In the genomic region with DNA sequence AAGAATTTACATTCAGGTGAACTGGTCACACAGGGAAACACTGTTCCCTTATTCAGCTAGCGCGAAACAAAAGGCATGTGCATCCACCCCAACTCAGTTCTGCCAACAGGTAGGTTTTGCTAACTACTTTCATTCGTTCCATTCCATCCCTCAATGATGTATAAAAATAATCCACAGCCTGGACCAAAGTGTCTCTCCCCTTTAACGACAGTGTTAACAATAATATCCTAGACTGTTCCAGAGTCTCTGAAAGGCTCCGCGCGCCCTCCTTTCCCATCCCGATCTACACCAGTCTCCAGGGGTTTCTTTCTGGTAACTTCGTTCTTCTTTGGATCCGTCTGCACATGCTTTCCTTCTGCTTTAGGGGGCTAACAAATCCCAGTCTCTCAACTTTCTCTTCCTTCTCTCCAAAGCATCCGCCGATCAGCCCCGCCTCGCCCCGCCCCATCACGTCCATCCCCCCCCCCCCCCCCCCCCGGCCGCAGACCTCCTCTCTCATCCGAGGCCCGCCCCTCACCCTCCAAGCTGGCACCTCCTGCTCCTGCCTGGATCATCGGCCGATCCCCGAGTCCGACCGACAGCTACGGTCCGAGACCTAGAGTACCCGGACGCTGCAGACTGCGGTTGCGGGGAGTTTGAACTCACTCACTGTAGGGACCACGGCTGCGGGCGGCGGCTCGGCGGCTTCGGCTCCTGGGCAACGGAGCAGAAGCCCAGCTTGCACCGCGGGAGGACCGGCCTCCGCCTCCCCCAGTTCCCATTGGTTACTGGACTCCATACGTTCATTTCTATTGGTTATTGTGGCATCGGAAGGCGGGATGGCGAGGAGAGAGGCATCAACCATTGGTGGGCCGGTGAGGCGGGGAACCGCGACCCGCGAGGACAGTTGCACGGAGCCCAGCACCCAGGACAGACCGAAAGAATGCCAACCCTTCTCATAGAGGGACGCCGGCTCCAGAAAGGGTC, we compare ENCODE assay signal across 8 mouse cellular contexts. TPM values are rescaled to one million over a fixed set of nuclear protein-coding genes. Genes with fewer than 3 reads are reported as not detected.
DNase-seq lines count a peak whose midpoint lies in the region; ATAC-seq and TF ChIP-seq lines count a peak whose summit lies in the region.

TSS of gene Lca5 (minus strand) at position 736 of the 966 bp plus-strand sequence.

- 1% methylated on average over 52 of the region's 57 CpGs for WGBS in lung, embryonic 14.5 days

- peak within 1 kb of the TSS; percentile 92 for H3K27ac ChIP-seq in lung, embryonic 14.5 days (ENCODE audit: low read depth)

- peak; percentile 100 for ATAC-seq in frontal cortex, adult (ENCODE audit: low TSS enrichment)
- peak; percentile 99 to 100 for ATAC-seq in hematopoietic stem cell, adult 5-6 weeks (replicated peaks in 1 of 2; ENCODE audit: insufficient read depth in 1 of 2, low FRiP score in 2 of 2, low TSS enrichment in 1 of 2, low read depth in 1 of 2, poor library complexity in 2 of 2, severe bottlenecking in 2 of 2)
- ATAC-seq in lung, embryonic 14.5 days (ENCODE audit: insufficient read depth), result peak; percentile 99
- ATAC-seq in neutrophil, adult 5-6 weeks (ENCODE audit: extremely low read depth, insufficient number of reproducible peaks, low FRiP score, poor library complexity, severe bottlenecking), result peak; percentile 98

- peak within 1 kb of the TSS; percentile 48 for H3K4me3 ChIP-seq in lung, embryonic 14.5 days (ENCODE audit: low read depth, low read length)

- DNase-seq in NIH3T3 (ENCODE audit: low read depth), result peak; percentile 95
- peak; percentile 97 for DNase-seq in cerebellum, adult 9-11 months
- peak; percentile 94 to 95 for DNase-seq in layer of hippocampus, adult 8-10 months (ENCODE audit: low spot score in 2 of 2)
- DNase-seq in lung, embryonic 14.5 days, result peak; percentile 97
- DNase-seq in testis, postnatal 14 days (ENCODE audit: low spot score), result peak; percentile 95

- H3K4me1 ChIP-seq in lung, embryonic 14.5 days (ENCODE audit: insufficient read depth), result no peaks in the 10 kb centered on the region; the same call in 1 of the 2 replicates

- no peaks in the 10 kb centered on the region for H3K36me3 ChIP-seq in lung, embryonic 14.5 days (ENCODE audit: insufficient read depth)

- H3K27me3 ChIP-seq in lung, embryonic 14.5 days (ENCODE audit: insufficient read depth, low read length), result no peaks in the 10 kb centered on the region

- no peaks in the 10 kb centered on the region for H3K9me3 ChIP-seq in lung, embryonic 14.5 days (ENCODE audit: low read depth, low read length)

- TF ChIP-seq CTCF in lung, embryonic 14.5 days (IDR thresholded peaks at IDR 0.05; ENCODE audit: low read depth), result no peak

- peak within 1 kb of the TSS; percentile 66 for H3K4me2 ChIP-seq in lung, embryonic 14.5 days

- peak within 1 kb of the TSS; percentile 51 for H3K9ac ChIP-seq in lung, embryonic 14.5 days

RNA-seq across cellular contexts. Expression of gene Lca5, which starts in this region (rescaled TPM):
- total RNA-seq in hematopoietic stem cell, adult 5-6 weeks (2017), result 1.9 and 8.8 TPM in 2 replicates
- total RNA-seq in layer of hippocampus, adult 8-10 months (2022), result 10 to 100 TPM; 13.6 to 14.9 (median 14.3) TPM
- 28.0 and 28.4 TPM in 2 replicates for polyA plus RNA-seq in lung, embryonic 14.5 days (2014; fragmentation: Nextera tagmentation; extraction: Ambion mirVana)
- 6.2 and 10.4 TPM in 2 replicates for total RNA-seq in neutrophil, adult 5-6 weeks (2017)

Comparison
In these comparisons a context has a peak if more than half of its experiments do, and no peak if none do; other contexts are left out.
1. Peak in every context shown above with its lines: DNase-seq, ATAC-seq, H3K4me3 ChIP-seq and H3K27ac ChIP-seq.